Mouse (Mus musculus) limb, embryonic 14.5 days (tissue): ENCODE results near the gene Ehd4. TPM values are rescaled to one million over a fixed set of nuclear protein-coding genes. Genes with fewer than 3 reads are reported as not detected.
A peak's percentile ranks its signal among the peaks of the same experiment; 100 is the strongest.

Source experiments
- ATAC-seq: fragments of 200-750 bp; cut with Nextera tagmentation; 2 replicates; pipeline ENCODE4 v1.8.0; 2017; ENCODE audit warnings: low read depth, moderate number of reproducible peaks, moderate TSS enrichment; ENCODE audit not compliant: low FRiP score
- DNase-seq: peaks from one replicate; pipeline ENCODE4 v3.0.0-alpha.2; 2015; ENCODE audit warnings: low spot score
- H3K27ac ChIP-seq: fragments of 300-500 bp; sonication (generic); replicated peaks from 2 replicates; pipeline ENCODE4 v1.5.1; 2014; ENCODE audit warnings: low read depth, mild to moderate bottlenecking, low read length, moderate library complexity, mixed read lengths
- H3K27me3 ChIP-seq: fragments of 300-500 bp; sonication (generic); 2 replicates; pipeline ENCODE4 v1.6.1; 2014; ENCODE audit warnings: low read length, mixed read lengths; ENCODE audit not compliant: control insufficient read depth, insufficient read depth
- H3K36me3 ChIP-seq: fragments of 300-500 bp; sonication (generic); 2 replicates; pipeline ENCODE4 v1.6.1; 2014; ENCODE audit warnings: mild to moderate bottlenecking, low read length, moderate library complexity, mixed read lengths; ENCODE audit not compliant: control insufficient read depth, insufficient read depth
- H3K4me1 ChIP-seq: fragments of 300-500 bp; sonication (generic); 2 replicates; pipeline ENCODE4 v1.6.1; 2014; ENCODE audit warnings: antibody characterized with exemption, low read length, mixed read lengths; ENCODE audit not compliant: control insufficient read depth, insufficient read depth
- H3K4me2 ChIP-seq: fragments of 300-500 bp; sonication (generic); replicated peaks from 2 replicates; pipeline ENCODE4 v1.6.1; 2014; ENCODE audit warnings: low read depth, mild to moderate bottlenecking, low read length, moderate library complexity; ENCODE audit not compliant: severe bottlenecking
- H3K4me3 ChIP-seq: fragments of 300-500 bp; sonication (generic); replicated peaks from 2 replicates; pipeline ENCODE4 v1.5.1; 2014; ENCODE audit warnings: low read length
- H3K9ac ChIP-seq: fragments of 300-500 bp; sonication (generic); 2 replicates; pipeline ENCODE4 v1.6.1; 2014; ENCODE audit warnings: mild to moderate bottlenecking, low read depth, low read length, moderate library complexity; ENCODE audit not compliant: severe bottlenecking
- H3K9me3 ChIP-seq: fragments of 300-500 bp; sonication (generic); 2 replicates; pipeline ENCODE4 v1.6.1; 2016; ENCODE audit warnings: low read length; ENCODE audit not compliant: control insufficient read depth
- POLR2A ChIP-seq: fragments of 200-500 bp; IDR thresholded peaks from 2 replicates; pipeline ENCODE4 v1.8.0; 2012; ENCODE audit warnings: inconsistent platforms, mild to moderate bottlenecking, moderate library complexity, borderline replicate concordance; ENCODE audit not compliant: insufficient read depth, insufficient read length; ENCODE audit errors: extremely low read depth
- whole genome bisulfite sequencing: fragments of 180-500 bp; shearing (Covaris S2); extraction: QIAGEN DNeasy Blood & Tissue Kit; methylation state at CpG from one replicate; pipeline ENCODE4 v1.1.7; 2014; 5-methylcytosine and 5-hydroxymethylcytosine counted together
- polyA plus RNA-seq, 2 experiments: library from polyadenylated mRNA; depleted of rRNA in 1 of 2; stranded (reverse) in 1 of 2; unstranded in 1 of 2; fragments of >200 nt; fragmentation: Nextera tagmentation in 1 of 2; extraction: Ambion mirVana in 1 of 2; gene quantifications; 2 replicates each; pipeline versions ENCODE4 v1.2.1 to v1.2.3; 2012 to 2014

Ehd4 gene
- polyA plus RNA-seq, 2 experiments = 19.7 to 51.0 TPM

GRCm38 (mm10) chr2:120146543-120146942 lies 7.9 kb downstream of the Ehd4 start:
- Histone ChIP-seq H3K27me3 (no peaks in the 10 kb centered on the region), H3K4me3 (no peak overlapping the region), H3K4me2 (no peak overlapping the region), H3K27ac (no peak overlapping the region), H3K4me1 (no peaks in the 10 kb centered on the region), H3K9me3 (no peaks in the 10 kb centered on the region), H3K36me3 (no peaks in the 10 kb centered on the region), H3K9ac (no peak overlapping the region)
- no peak for TF ChIP-seq POLR2A
- peak; percentile 53; the same call in 1 of the 2 replicates for ATAC-seq
- DNase-seq = no peak
- WGBS = 45% methylated on average over 2 of the region's 2 CpGs

GRCm38 (mm10) chr2:120144390-120144789 lies 10.0 kb downstream of the Ehd4 start:
- DNase-seq = no peak
- no peak for ATAC-seq

GRCm38 (mm10) chr2:120142336-120142735 lies 12.1 kb downstream of the Ehd4 start:
- Histone ChIP-seq H3K27ac (no peak overlapping the region), H3K36me3 (no peaks in the 10 kb centered on the region), H3K4me3 (no peak overlapping the region), H3K9me3 (no peaks in the 10 kb centered on the region), H3K27me3 (no peaks in the 10 kb centered on the region), H3K4me2 (no peak overlapping the region), H3K4me1 (no peaks in the 10 kb centered on the region), H3K9ac (no peak overlapping the region)
- ATAC-seq = no peak
- DNase-seq = no peak
- TF ChIP-seq POLR2A = no peak
- 73% methylated on average over 5 of the region's 5 CpGs for WGBS

More at GRCm38 (mm10) chr2:120144390-120144789, 10.0 kb downstream of the Ehd4 start:
- 82% methylated on average over 4 of the region's 4 CpGs for WGBS
- Histone ChIP-seq H3K27ac (no peak overlapping the region), H3K9me3 (no peaks in the 10 kb centered on the region), H3K27me3 (no peaks in the 10 kb centered on the region), H3K36me3 (no peaks in the 10 kb centered on the region), H3K4me1 (no peaks in the 10 kb centered on the region), H3K4me3 (no peak overlapping the region), H3K9ac (no peak overlapping the region), H3K4me2 (no peak overlapping the region)
- no peak for TF ChIP-seq POLR2A

- 82% methylated on average over 1 of the region's 1 CpGs for WGBS
- Histone ChIP-seq H3K4me1 (no peaks in the 10 kb centered on the region), H3K4me2 (no peak overlapping the region), H3K36me3 (no peaks in the 10 kb centered on the region), H3K4me3 (no peak overlapping the region), H3K9me3 (no peaks in the 10 kb centered on the region), H3K27me3 (no peaks in the 10 kb centered on the region), H3K9ac (no peak overlapping the region), H3K27ac (no peak overlapping the region)
- no peak for TF ChIP-seq POLR2A
- no peak for DNase-seq
- ATAC-seq = no peak
Observed at GRCm38 (mm10) chr2:120141671-120142070, 12.7 kb downstream of the Ehd4 start.

- Histone ChIP-seq H3K36me3 (no peaks in the 10 kb centered on the region), H3K9me3 (no peaks in the 10 kb centered on the region), H3K4me2 (no peak overlapping the region), H3K27ac (no peak overlapping the region), H3K27me3 (no peaks in the 10 kb centered on the region), H3K9ac (no peak overlapping the region), H3K4me1 (no peaks in the 10 kb centered on the region), H3K4me3 (no peak overlapping the region)
- TF ChIP-seq POLR2A = no peak
- DNase-seq = no peak
- 81% methylated on average over 5 of the region's 5 CpGs for WGBS
- ATAC-seq = no peak
Observed at GRCm38 (mm10) chr2:120140326-120140725, 14.1 kb downstream of the Ehd4 start.

- no peaks in the 10 kb centered on the region for H3K9me3 ChIP-seq
- no peak overlapping the region for H3K4me3 ChIP-seq
- 69% methylated on average over 1 of the region's 1 CpGs for WGBS
- no peaks in the 10 kb centered on the region for H3K4me1 ChIP-seq
- no peaks in the 10 kb centered on the region for H3K36me3 ChIP-seq
- ATAC-seq (no peak), DNase-seq (no peak)
- no peak overlapping the region for H3K9ac ChIP-seq
- H3K27ac ChIP-seq = no peak overlapping the region
- no peak overlapping the region for H3K4me2 ChIP-seq
- H3K27me3 ChIP-seq = no peaks in the 10 kb centered on the region
- TF ChIP-seq POLR2A = no peak
Observed at GRCm38 (mm10) chr2:120139091-120139490, 15.3 kb downstream of the Ehd4 start.
